Mouse (Mus musculus): ENCODE data around the gene Nsdhl. TPM values are rescaled to one million over a fixed set of nuclear protein-coding genes. Genes with fewer than 3 reads are reported as not detected.

The Nsdhl gene
- total and polyA plus RNA-seq, 2 experiments from 2014 or later, result 5.6 to 11.8 TPM

DNA sequence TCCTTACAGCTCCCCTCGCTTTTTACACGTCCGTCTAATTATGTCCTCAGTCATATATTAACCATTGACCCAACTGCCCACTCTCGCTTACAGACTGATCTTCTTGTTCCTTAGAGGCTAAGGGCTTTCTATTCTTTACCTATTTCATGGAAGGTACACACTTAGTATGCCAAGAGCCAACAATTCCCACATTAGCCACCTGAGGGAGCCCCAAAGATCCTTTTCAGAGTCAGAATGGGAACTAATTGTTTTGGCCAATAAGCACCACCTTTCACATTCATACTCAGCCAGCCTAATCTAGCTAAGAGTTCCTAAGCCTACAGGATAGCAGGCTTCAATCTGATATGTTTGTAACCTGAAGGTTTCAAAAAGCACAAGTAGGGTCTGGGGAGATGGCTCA is 42.1 kb downstream of the Nsdhl start:
- Histone ChIP-seq H3K9me3 (replicated peaks; ENCODE audit: control insufficient read depth, low read length) (no peaks in the 10 kb centered on the region), H3K27ac (ENCODE audit: low read depth) (no peak overlapping the region), H3K27me3 (ENCODE audit: control insufficient read depth, insufficient read depth, low read length) (no peaks in the 10 kb centered on the region), H3K4me2 (ENCODE audit: low read depth, low read length) (no peak overlapping the region), H3K36me3 (replicated peaks; ENCODE audit: control insufficient read depth, insufficient read depth, low read length) (no peaks in the 10 kb centered on the region), H3K4me1 (ENCODE audit: control insufficient read depth, insufficient read depth) (no peaks in the 10 kb centered on the region), H3K9ac (replicated peaks; ENCODE audit: low read depth, low read length) (no peak overlapping the region), H3K4me3 (ENCODE audit: low read depth, low read length) (no peak overlapping the region)
- TF ChIP-seq EP300 (IDR thresholded peaks at IDR 0.05; ENCODE audit: low read depth) (no peak), CTCF (IDR thresholded peaks at IDR 0.05; ENCODE audit: low read depth) (peak; percentile 23)
- 69% methylated on average over 4 of the region's 4 CpGs for WGBS
- ATAC-seq (ENCODE audit: insufficient read depth, low read depth), result no peak
- DNase-seq (ENCODE audit: low spot score), result no peak

GRCm38 (mm10) chrX:72961511-72961910 is 43.2 kb downstream of the Nsdhl start:
- DNase-seq (ENCODE audit: low spot score) (no peak), ATAC-seq (ENCODE audit: insufficient read depth, low read depth) (no peak)
- TF ChIP-seq CTCF (IDR thresholded peaks at IDR 0.05; ENCODE audit: low read depth) (no peak), EP300 (IDR thresholded peaks at IDR 0.05; ENCODE audit: low read depth) (no peak)
- Histone ChIP-seq H3K9me3 (replicated peaks; ENCODE audit: control insufficient read depth, low read length) (no peaks in the 10 kb centered on the region), H3K4me2 (ENCODE audit: low read depth, low read length) (no peak overlapping the region), H3K4me3 (ENCODE audit: low read depth, low read length) (no peak overlapping the region), H3K27me3 (ENCODE audit: control insufficient read depth, insufficient read depth, low read length) (no peaks in the 10 kb centered on the region), H3K36me3 (replicated peaks; ENCODE audit: control insufficient read depth, insufficient read depth, low read length) (no peaks in the 10 kb centered on the region), H3K4me1 (ENCODE audit: control insufficient read depth, insufficient read depth) (no peaks in the 10 kb centered on the region), H3K9ac (replicated peaks; ENCODE audit: low read depth, low read length) (no peak overlapping the region), H3K27ac (ENCODE audit: low read depth) (no peak overlapping the region)
- WGBS, result 64% methylated on average over 3 of the region's 3 CpGs

DNA sequence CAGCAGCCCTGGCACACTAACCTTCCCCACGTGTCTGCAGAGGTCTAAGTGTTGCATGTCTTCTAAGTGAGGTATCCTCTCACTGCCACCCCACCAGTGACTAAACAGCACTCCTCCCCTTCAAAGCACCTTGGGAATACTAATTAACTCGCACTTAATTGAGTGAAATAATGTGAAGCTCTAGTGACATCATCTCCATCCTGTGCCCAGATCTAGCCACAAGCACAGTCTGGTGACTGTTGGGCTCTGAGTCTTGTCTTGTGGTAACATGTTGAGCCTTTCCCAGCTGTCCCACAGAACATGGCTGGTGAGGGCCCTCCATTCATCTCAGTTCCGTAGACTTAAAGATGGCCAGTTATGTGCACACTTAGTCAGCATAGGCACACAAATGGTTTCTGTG is 44.4 kb downstream of the Nsdhl start:
- TF ChIP-seq CTCF (IDR thresholded peaks at IDR 0.05; ENCODE audit: low read depth), result no peak
- TF ChIP-seq EP300 (IDR thresholded peaks at IDR 0.05; ENCODE audit: low read depth), result no peak
- DNase-seq (ENCODE audit: low spot score) (no peak), ATAC-seq (ENCODE audit: insufficient read depth, low read depth) (no peak)
- Histone ChIP-seq H3K36me3 (replicated peaks; ENCODE audit: control insufficient read depth, insufficient read depth, low read length) (no peaks in the 10 kb centered on the region), H3K9ac (replicated peaks; ENCODE audit: low read depth, low read length) (no peak overlapping the region), H3K9me3 (replicated peaks; ENCODE audit: control insufficient read depth, low read length) (no peaks in the 10 kb centered on the region), H3K4me2 (ENCODE audit: low read depth, low read length) (no peak overlapping the region), H3K4me3 (ENCODE audit: low read depth, low read length) (no peak overlapping the region), H3K27me3 (ENCODE audit: control insufficient read depth, insufficient read depth, low read length) (no peaks in the 10 kb centered on the region), H3K27ac (ENCODE audit: low read depth) (no peak overlapping the region), H3K4me1 (ENCODE audit: control insufficient read depth, insufficient read depth) (no peaks in the 10 kb centered on the region)
- WGBS, result 76% methylated on average over 3 of the region's 3 CpGs

- H3K9me3 ChIP-seq (replicated peaks; ENCODE audit: control insufficient read depth, low read length), result no peaks in the 10 kb centered on the region
- WGBS, result 62% methylated on average over 6 of the region's 6 CpGs
- H3K27ac ChIP-seq (ENCODE audit: low read depth), result no peak overlapping the region
- H3K4me1 ChIP-seq (ENCODE audit: control insufficient read depth, insufficient read depth), result no peaks in the 10 kb centered on the region
- TF ChIP-seq CTCF (IDR thresholded peaks at IDR 0.05; ENCODE audit: low read depth) (no peak), EP300 (IDR thresholded peaks at IDR 0.05; ENCODE audit: low read depth) (no peak)
- no peaks in the 10 kb centered on the region for H3K27me3 ChIP-seq (ENCODE audit: control insufficient read depth, insufficient read depth, low read length)
- no peak overlapping the region for H3K4me2 ChIP-seq (ENCODE audit: low read depth, low read length)
- no peak overlapping the region for H3K9ac ChIP-seq (replicated peaks; ENCODE audit: low read depth, low read length)
- H3K4me3 ChIP-seq (ENCODE audit: low read depth, low read length), result no peak overlapping the region
- DNase-seq (ENCODE audit: low spot score) (no peak), ATAC-seq (ENCODE audit: insufficient read depth, low read depth) (no peak)
- no peaks in the 10 kb centered on the region for H3K36me3 ChIP-seq (replicated peaks; ENCODE audit: control insufficient read depth, insufficient read depth, low read length)
These were observed 64.5 kb downstream of the Nsdhl start for GRCm38 (mm10) chrX:72982831-72983230.

DNA sequence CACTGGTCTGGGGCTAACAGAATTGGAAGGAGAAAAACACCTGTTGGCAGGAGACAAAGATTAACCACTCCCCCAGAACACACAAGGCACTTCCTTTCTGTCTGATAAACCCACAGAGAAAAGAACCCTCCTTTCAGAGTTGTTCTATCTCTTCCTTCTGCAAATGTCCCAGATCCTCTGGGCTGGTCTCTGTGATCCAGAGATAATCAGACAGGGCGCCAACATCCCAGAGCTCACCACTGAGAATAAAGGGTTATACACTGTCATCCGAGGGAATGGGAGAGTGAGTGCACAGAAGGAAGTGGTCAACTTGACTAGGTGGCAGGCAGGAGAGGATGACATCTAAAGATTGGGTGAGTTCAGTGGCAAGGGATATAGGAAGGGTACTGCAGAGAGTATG is 67.2 kb downstream of the Nsdhl start:
- Histone ChIP-seq H3K9me3 (replicated peaks; ENCODE audit: control insufficient read depth, low read length) (no peaks in the 10 kb centered on the region), H3K27ac (ENCODE audit: low read depth) (no peak overlapping the region), H3K4me3 (ENCODE audit: low read depth, low read length) (no peak overlapping the region), H3K9ac (replicated peaks; ENCODE audit: low read depth, low read length) (no peak overlapping the region), H3K27me3 (ENCODE audit: control insufficient read depth, insufficient read depth, low read length) (no peaks in the 10 kb centered on the region), H3K4me2 (ENCODE audit: low read depth, low read length) (no peak overlapping the region), H3K4me1 (ENCODE audit: control insufficient read depth, insufficient read depth) (no peaks in the 10 kb centered on the region), H3K36me3 (replicated peaks; ENCODE audit: control insufficient read depth, insufficient read depth, low read length) (no peaks in the 10 kb centered on the region)
- ATAC-seq (ENCODE audit: insufficient read depth, low read depth) (no peak), DNase-seq (ENCODE audit: low spot score) (no peak)
- no peak for TF ChIP-seq CTCF (IDR thresholded peaks at IDR 0.05; ENCODE audit: low read depth)
- no peak for TF ChIP-seq EP300 (IDR thresholded peaks at IDR 0.05; ENCODE audit: low read depth)
- WGBS, result 60% methylated on average over 2 of the region's 2 CpGs

DNA sequence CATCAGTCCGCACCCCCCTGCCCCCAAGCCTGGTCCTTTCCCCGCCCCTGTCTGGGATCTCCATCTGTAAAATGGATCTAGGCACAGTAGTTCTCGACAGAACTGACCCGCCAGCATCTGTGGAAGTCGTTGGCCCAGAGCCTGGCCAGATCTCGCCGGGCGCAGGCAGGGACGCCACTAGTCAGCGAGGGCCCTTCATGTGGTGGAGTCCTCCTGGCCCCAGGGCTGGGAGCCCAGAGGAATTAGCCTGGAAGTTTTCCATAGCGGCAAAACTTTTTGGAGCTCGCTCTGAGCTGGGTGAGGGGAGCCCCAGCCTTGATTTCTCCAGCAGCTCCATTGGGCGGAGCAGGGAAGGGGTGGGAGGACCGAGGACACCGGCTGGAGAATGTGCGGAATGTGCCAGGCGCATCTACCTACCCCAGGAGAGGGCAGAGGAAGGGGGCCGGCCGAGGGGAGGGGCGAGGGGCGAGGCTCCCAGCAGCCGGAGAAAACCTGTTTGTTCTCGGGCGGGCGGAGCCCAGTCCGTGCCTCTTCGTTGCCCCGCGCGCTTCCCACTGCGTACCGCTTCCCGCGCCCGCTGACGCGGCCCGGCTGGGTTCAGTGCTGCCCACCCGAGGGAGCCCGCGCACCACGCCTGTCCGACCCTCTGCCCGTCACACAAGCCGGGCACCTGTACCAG is 68.6 kb downstream of the Nsdhl start, which contains the start of gene Zfp185:
Gene Zfp185 (plus strand): TSS at position 499 of the 679 bp plus-strand sequence.
- WGBS, result 19% methylated on average over 36 of the region's 45 CpGs
- no peaks in the 10 kb centered on the region for H3K36me3 ChIP-seq (replicated peaks; ENCODE audit: control insufficient read depth, insufficient read depth, low read length)

More for the DNA sequence above, 68.6 kb downstream of the Nsdhl start, which contains the start of gene Zfp185:
- DNase-seq (ENCODE audit: low spot score) (no peak), ATAC-seq (ENCODE audit: insufficient read depth, low read depth) (peak; percentile 81)
- H3K4me3 ChIP-seq (ENCODE audit: low read depth, low read length), result peak within 1 kb of the TSS; percentile 45
- H3K27ac ChIP-seq (ENCODE audit: low read depth), result no peak within 1 kb of the TSS
- peak within 1 kb of the TSS; percentile 70 for H3K4me2 ChIP-seq (ENCODE audit: low read depth, low read length)
- TF ChIP-seq CTCF (IDR thresholded peaks at IDR 0.05; ENCODE audit: low read depth) (no peak), EP300 (IDR thresholded peaks at IDR 0.05; ENCODE audit: low read depth) (no peak)
- no peaks in the 10 kb centered on the region for H3K27me3 ChIP-seq (ENCODE audit: control insufficient read depth, insufficient read depth, low read length)
- H3K4me1 ChIP-seq (ENCODE audit: control insufficient read depth, insufficient read depth), result no peaks in the 10 kb centered on the region
- peak within 1 kb of the TSS; percentile 30; the same call in 1 of the 2 replicates for H3K9ac ChIP-seq (replicated peaks; ENCODE audit: low read depth, low read length)
- H3K9me3 ChIP-seq (replicated peaks; ENCODE audit: control insufficient read depth, low read length), result no peaks in the 10 kb centered on the region

Measured in heart, postnatal 0 days (tissue).